Mouse (Mus musculus) spleen, postnatal 10 days (tissue): ENCODE measurements around the gene Capzb.
A peak's percentile ranks its signal among the peaks of the same experiment; 100 is the strongest.

ENCODE experiments used
- DNase-seq, 2 experiments: peaks; one replicate each; pipeline ENCODE4 v3.0.0; 2021 to 2022; ENCODE audit warnings: low spot score in 2 of 2

Gene Capzb

DNA sequence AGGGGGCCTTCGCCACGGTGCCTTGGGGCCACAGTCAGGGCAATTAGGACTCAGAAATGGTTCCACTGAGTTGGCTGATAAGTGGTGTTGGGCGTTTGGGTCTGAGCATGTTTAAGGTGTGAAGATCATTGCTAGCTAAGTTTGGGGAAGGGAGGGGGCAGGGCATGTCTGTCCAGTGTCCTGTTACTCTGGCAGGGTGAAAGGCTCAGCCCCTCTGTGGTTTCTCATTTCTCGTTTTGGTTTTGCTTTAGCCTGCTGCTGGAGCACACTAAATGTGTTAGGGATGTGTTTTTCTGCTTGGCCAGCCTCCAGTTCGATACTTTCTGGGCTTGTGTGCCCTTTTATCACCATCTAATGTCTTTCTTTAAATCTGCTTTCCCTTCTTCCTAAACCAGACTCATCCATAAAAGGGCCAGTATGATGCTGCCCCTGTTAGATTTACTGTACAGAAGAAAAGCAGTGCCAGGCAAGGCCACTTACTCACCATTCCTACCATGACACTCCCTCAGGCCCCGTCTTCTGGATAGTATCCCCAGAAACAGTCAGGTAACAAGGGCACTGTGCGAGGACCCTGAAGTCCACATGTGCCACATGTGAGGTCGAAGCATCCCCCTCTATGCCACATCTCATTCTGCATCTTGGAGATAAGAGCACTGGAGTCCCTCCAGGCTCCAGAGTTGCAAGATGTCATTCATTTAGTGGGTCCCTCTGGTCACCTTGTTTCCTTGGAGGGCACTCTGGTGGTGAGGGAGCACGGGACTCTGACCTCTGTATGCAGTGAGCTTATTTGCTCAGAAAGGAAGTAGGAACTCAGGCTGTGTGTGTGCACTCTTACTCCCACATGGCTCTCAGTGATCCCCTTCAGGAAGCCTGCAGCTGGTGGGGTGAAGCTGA, 15.8 kb downstream of the Capzb start:
- peak in 1 of 2 experiments; percentile 53 for DNase-seq

GRCm38 (mm10) chr4:139209130-139209840, 16.6 kb downstream of the Capzb start:
- DNase-seq, result no peak

- peak in 1 of 2 experiments; percentile 44 for DNase-seq
Measured at GRCm38 (mm10) chr4:139211975-139212831, 19.5 kb downstream of the Capzb start.

GRCm38 (mm10) chr4:139213086-139213485, 20.4 kb downstream of the Capzb start:
- no peak for DNase-seq

DNA sequence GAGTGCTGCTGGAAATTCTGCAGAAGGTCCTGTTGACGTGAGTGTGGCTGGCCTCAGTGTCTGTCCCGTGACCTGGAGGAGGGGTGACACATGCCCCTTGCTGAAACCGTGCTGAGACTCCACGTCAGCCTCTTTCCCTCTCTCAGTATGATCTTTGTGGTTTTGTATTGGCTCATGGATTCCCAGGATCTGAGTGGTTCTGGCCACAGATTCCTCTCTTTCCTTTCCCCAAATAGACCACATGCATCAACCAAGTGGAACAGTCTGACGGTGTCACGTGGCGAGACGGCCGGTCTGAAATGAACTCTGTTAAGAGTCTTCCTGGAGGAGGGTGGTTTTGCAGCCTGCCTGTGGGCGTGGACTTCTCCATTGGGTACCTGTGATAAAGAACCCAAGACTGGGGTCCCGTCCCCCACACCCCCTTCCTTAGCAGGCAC, 21.3 kb downstream of the Capzb start:
- no peak for DNase-seq

GRCm38 (mm10) chr4:139216566-139216965, 23.9 kb downstream of the Capzb start:
- DNase-seq, result no peak

DNA sequence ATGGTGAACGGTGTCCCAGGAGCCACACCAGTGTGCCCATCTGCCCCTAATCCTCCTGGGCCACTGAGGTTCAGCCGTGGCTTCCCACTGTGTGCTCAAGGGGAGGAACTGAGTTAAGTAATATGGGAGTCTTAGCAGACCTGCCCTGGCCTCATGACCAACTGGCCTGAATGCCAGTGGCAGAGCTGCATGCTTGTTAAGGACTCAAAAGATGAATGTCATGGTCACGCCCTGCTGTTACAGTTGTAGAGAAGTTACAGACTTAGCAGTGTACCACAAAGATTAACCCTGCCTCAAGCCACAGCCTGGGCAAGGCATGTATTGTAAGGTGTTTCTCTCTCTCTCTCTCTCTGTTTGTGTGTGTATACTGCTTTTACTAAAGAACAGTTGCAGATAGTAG, 25.8 kb downstream of the Capzb start:
- no peak for DNase-seq

GRCm38 (mm10) chr4:139219656-139220055, 27.0 kb downstream of the Capzb start:
- DNase-seq, result no peak

DNA sequence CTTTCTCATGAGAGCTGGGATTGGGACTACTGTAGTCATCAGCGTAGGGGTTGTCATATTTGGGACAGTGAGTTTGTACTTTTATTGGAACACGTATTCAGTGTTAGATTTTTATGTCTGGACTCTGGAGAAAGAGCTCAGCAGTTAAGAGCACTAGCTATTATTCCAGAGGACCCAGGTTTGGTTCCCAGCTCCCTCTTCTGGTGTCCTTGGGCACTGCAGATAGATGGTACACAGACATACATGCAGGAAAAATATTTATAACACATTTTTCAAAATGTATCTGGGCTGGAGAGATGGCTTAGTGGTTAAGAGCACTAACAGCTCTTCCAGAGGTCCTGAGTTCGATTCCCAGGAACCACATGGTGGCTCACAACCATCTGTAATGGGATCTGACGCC, 28.3 kb downstream of the Capzb start:
- peak; percentile 28 to 70 for DNase-seq

DNA sequence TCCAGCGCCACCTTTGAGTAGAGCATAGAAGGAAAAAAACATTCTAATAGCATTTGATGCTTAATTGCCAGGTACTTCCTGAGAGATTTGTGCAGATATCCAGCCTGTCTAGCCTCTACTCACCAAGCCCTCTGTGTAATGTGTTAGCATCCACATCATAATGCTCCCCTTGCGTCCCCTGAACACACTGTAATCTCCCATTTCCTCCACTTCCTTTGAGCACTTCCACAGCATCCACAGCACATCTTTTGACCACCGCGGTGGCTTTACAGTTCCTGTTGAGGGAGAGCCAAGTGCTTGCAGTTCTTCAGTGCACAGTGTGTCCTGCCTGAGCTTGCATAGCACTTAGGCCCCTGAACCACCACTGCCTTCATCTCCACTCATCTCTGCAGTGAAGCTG, 29.1 kb downstream of the Capzb start:
- DNase-seq, result no peak

- DNase-seq, result no peak
Measured at GRCm38 (mm10) chr4:139225115-139225514, 32.4 kb downstream of the Capzb start.

DNA sequence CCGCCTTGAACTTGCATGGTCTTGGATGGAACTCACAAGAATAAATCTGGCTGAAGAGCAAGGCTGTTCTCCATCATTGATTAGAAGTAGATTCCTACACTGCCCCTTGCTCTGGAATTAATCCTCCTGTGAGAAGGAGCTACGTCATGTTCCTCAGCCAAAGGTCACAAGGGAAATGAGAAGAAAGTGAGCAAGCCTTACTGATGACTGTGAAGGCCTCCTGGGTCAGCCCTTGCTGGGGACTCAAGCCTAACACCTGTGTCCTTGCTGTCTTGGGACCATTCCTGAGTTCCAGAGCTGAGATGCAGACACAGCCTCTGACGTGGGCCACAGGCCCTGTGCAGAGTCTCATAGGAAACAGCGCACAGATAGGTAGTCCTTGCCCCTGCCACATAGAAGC, 33.2 kb downstream of the Capzb start:
- no peak for DNase-seq

GRCm38 (mm10) chr4:139226504-139227216, 34.0 kb downstream of the Capzb start:
- no peak for DNase-seq

DNA sequence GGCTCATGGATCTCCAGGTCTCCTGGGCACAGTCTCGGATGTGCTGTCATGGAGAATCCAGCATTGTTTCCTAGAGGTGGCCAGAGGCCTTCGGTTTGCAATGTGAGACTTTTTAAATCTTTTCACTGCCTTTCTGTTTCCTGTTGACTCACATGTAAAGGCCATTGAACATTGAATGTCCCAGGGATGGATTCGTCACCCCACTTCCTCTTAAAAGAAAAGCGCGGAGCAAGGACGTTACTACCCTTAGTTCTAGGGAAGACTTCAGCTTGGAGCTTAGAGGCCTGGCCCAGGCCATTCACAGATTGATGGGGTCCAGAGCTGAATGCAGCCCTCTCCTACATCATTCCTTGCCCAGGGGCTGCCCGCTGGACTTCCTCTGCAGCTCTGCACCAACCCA, 35.2 kb downstream of the Capzb start:
- DNase-seq, result no peak

DNA sequence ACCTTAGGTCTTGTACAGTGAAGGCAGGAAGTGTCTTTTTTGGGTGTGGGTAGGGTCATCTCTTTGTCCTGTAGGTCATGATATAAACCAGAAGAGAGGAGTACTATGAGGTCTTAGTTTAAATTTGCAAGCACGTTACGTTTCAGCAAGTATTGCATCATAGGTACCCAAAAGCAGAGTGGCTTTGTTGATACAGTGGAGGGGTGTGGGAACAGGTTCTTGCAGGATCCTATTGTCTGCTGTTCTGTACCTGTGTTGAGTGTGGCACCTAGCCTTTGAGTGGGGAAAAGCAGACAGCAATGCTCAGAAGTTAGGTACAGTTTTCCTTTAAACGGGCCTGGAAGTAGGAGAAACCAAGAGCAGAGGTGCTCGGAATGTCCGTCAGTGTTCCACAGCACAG, 36.6 kb downstream of the Capzb start:
- DNase-seq, result no peak

GRCm38 (mm10) chr4:139230376-139231120, 37.8 kb downstream of the Capzb start:
- no peak for DNase-seq

GRCm38 (mm10) chr4:139231163-139231562, 38.5 kb downstream of the Capzb start:
- DNase-seq, result no peak

DNA sequence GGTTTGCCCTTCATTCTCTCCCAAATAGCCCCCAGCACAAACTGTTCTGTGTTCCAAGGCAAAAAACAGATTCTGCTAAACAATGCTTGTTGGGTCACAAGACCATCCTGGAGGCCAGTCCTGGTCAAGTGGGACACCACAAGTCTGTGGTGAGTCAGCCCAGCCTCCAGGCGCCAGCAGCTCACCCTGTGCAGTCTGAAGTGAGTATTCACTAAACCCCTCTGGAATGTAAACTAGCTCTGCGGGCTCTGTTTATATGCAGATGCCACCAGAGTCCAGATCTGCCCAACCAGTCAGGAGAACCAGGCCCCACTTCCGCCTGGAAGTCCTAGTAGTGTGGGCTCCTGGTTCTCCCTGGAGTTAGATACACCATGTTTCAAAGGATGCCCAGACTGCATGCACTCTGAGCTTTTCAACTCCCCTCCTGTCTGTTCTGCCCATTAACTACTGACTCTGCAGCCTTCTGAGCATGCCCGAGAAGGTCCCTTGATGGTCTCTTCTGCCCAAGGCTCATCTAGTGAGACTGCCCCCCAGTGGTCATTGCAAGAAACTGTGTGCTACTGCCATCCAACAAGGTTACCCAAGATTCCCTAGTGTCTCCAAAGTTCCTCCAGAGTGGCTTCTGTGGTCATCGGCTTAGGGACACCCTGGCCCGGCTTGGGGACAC, 39.9 kb downstream of the Capzb start:
- peak; percentile 28 to 70 for DNase-seq

GRCm38 (mm10) chr4:139233146-139233495, 40.4 kb downstream of the Capzb start:
- DNase-seq, result no peak

DNA sequence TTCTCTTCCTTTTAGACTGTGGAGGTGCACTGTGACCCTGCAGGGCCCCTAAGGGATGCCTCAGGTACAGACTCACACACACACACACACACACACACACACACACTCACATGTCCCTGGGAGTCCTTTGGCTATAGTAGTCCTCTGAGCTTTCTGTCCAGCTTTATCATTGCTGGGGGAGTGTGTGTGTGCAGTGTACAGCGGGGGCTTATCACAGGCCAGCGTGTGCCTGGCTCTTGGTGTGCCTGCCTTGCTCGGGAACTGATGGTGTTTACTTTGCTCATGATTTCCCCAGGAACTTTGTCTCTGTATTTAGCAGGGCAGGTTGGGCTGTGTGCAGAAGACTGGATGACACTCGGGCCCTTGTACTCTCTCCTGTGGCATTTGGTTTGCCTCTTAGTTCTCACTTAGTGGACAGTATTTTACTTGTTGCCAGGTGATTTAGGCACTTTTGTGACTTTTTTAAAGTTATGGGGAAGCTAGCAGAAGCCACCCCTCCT, 41.1 kb downstream of the Capzb start:
- DNase-seq, result no peak
